Mouse (Mus musculus): ENCODE data around the gene Aldh9a1. TPM values are rescaled to one million over a fixed set of nuclear protein-coding genes. Genes with fewer than 3 reads are reported as not detected.

Gene Aldh9a1
- polyA plus RNA-seq, 1 experiment from 2014 or later, result 29.5 TPM

- H3K4me3 ChIP-seq, result no peak overlapping the region
- peaks cover 11% of the 10 kb centered on the region; the same call in 1 of the 2 replicates for H3K4me1 ChIP-seq
- WGBS, result 53% methylated on average over 6 of the region's 6 CpGs
- H3K9me3 ChIP-seq, result no peaks in the 10 kb centered on the region
- no peak overlapping the region for H3K4me2 ChIP-seq (replicated peaks)
- ATAC-seq (replicated peaks), result no peak
- no peak overlapping the region for H3K9ac ChIP-seq (replicated peaks)
- no peak overlapping the region for H3K27ac ChIP-seq (replicated peaks)
- H3K27me3 ChIP-seq, result no peaks in the 10 kb centered on the region
- H3K36me3 ChIP-seq, result 0 out of 2 replicates have a peak, but pooled peaks cover 5% of the 10 kb centered on the region
Observed at GRCm38 (mm10) chr1:167378019-167378418, 28.2 kb downstream of the Aldh9a1 start.

- 77% methylated on average over 5 of the region's 5 CpGs for WGBS
- H3K27me3 ChIP-seq, result no peaks in the 10 kb centered on the region
- H3K4me1 ChIP-seq, result 0 out of 2 replicates have a peak, but pooled peaks cover 7% of the 10 kb centered on the region
- H3K9me3 ChIP-seq, result no peaks in the 10 kb centered on the region
- no peak overlapping the region for H3K9ac ChIP-seq (replicated peaks)
- no peak overlapping the region for H3K4me2 ChIP-seq (replicated peaks)
- ATAC-seq (replicated peaks), result no peak
- H3K27ac ChIP-seq (replicated peaks), result no peak overlapping the region
- H3K36me3 ChIP-seq, result no peaks in the 10 kb centered on the region
- no peak overlapping the region for H3K4me3 ChIP-seq
Observed at GRCm38 (mm10) chr1:167379751-167380150, 30.0 kb downstream of the Aldh9a1 start.

GRCm38 (mm10) chr1:167380223-167380622, 30.4 kb downstream of the Aldh9a1 start:
- Histone ChIP-seq H3K4me2 (replicated peaks) (no peak overlapping the region), H3K4me1 (0 out of 2 replicates have a peak, but pooled peaks cover 7% of the 10 kb centered on the region), H3K27me3 (no peaks in the 10 kb centered on the region), H3K36me3 (no peaks in the 10 kb centered on the region), H3K27ac (replicated peaks) (no peak overlapping the region), H3K4me3 (no peak overlapping the region), H3K9me3 (no peaks in the 10 kb centered on the region), H3K9ac (replicated peaks) (no peak overlapping the region)
- no peak for ATAC-seq (replicated peaks)
- 81% methylated on average over 2 of the region's 2 CpGs for WGBS

- peak; percentile 75 for ATAC-seq (replicated peaks)
- 86% methylated on average over 8 of the region's 8 CpGs for WGBS
- H3K9me3 ChIP-seq, result no peaks in the 10 kb centered on the region
Observed at GRCm38 (mm10) chr1:167381050-167382015, 31.5 kb downstream of the Aldh9a1 start.

GRCm38 (mm10) chr1:167382316-167382715, 32.5 kb downstream of the Aldh9a1 start:
- H3K4me2 ChIP-seq (replicated peaks), result no peak overlapping the region
- 0 out of 2 replicates have a peak, but pooled peaks cover 7% of the 10 kb centered on the region for H3K4me1 ChIP-seq
- no peaks in the 10 kb centered on the region for H3K36me3 ChIP-seq
- 78% methylated on average over 7 of the region's 7 CpGs for WGBS
- H3K9ac ChIP-seq (replicated peaks), result no peak overlapping the region
- no peaks in the 10 kb centered on the region for H3K9me3 ChIP-seq
- H3K27ac ChIP-seq (replicated peaks), result no peak overlapping the region
- no peaks in the 10 kb centered on the region for H3K27me3 ChIP-seq
- no peak overlapping the region for H3K4me3 ChIP-seq
- ATAC-seq (replicated peaks), result no peak

More at GRCm38 (mm10) chr1:167381050-167382015, 31.5 kb downstream of the Aldh9a1 start:
- no peak overlapping the region for H3K27ac ChIP-seq (replicated peaks)
- no peak overlapping the region for H3K4me3 ChIP-seq
- no peaks in the 10 kb centered on the region for H3K27me3 ChIP-seq
- no peaks in the 10 kb centered on the region for H3K36me3 ChIP-seq
- H3K9ac ChIP-seq (replicated peaks), result no peak overlapping the region
- H3K4me1 ChIP-seq, result 0 out of 2 replicates have a peak, but pooled peaks cover 7% of the 10 kb centered on the region
- H3K4me2 ChIP-seq (replicated peaks), result no peak overlapping the region

- Histone ChIP-seq H3K4me3 (no peak overlapping the region), H3K27me3 (no peaks in the 10 kb centered on the region), H3K27ac (replicated peaks) (no peak overlapping the region), H3K9ac (replicated peaks) (no peak overlapping the region), H3K4me2 (replicated peaks) (no peak overlapping the region), H3K36me3 (no peaks in the 10 kb centered on the region), H3K9me3 (no peaks in the 10 kb centered on the region), H3K4me1 (0 out of 2 replicates have a peak, but pooled peaks cover 4% of the 10 kb centered on the region)
- WGBS, result 73% methylated on average over 5 of the region's 5 CpGs
- no peak for ATAC-seq (replicated peaks)
Observed at GRCm38 (mm10) chr1:167382763-167383162, 33.0 kb downstream of the Aldh9a1 start.

- Histone ChIP-seq H3K9me3 (no peaks in the 10 kb centered on the region), H3K4me3 (no peak overlapping the region), H3K27me3 (no peaks in the 10 kb centered on the region), H3K4me1 (0 out of 2 replicates have a peak, but pooled peaks cover 3% of the 10 kb centered on the region), H3K27ac (replicated peaks) (no peak overlapping the region), H3K9ac (replicated peaks) (no peak overlapping the region), H3K36me3 (no peaks in the 10 kb centered on the region), H3K4me2 (replicated peaks) (no peak overlapping the region)
- WGBS, result 72% methylated on average over 5 of the region's 5 CpGs
- no peak for ATAC-seq (replicated peaks)
Observed at GRCm38 (mm10) chr1:167383178-167383577, 33.4 kb downstream of the Aldh9a1 start.

- no peak for ATAC-seq (replicated peaks)
- Histone ChIP-seq H3K4me3 (no peak overlapping the region), H3K4me2 (replicated peaks) (no peak overlapping the region), H3K27ac (replicated peaks) (no peak overlapping the region), H3K27me3 (no peaks in the 10 kb centered on the region), H3K36me3 (no peaks in the 10 kb centered on the region), H3K9me3 (no peaks in the 10 kb centered on the region), H3K4me1 (0 out of 2 replicates have a peak, but pooled peaks cover 3% of the 10 kb centered on the region), H3K9ac (replicated peaks) (no peak overlapping the region)
- WGBS, result 80% methylated on average over 3 of the region's 3 CpGs
Observed at GRCm38 (mm10) chr1:167384156-167384555, 34.4 kb downstream of the Aldh9a1 start.

GRCm38 (mm10) chr1:167385211-167385610, 35.4 kb downstream of the Aldh9a1 start:
- no peak for ATAC-seq (replicated peaks)
- Histone ChIP-seq H3K4me1 (0 out of 2 replicates have a peak, but pooled peaks cover 3% of the 10 kb centered on the region), H3K9ac (replicated peaks) (no peak overlapping the region), H3K27ac (replicated peaks) (no peak overlapping the region), H3K4me2 (replicated peaks) (no peak overlapping the region), H3K9me3 (no peaks in the 10 kb centered on the region), H3K27me3 (no peaks in the 10 kb centered on the region), H3K36me3 (no peaks in the 10 kb centered on the region), H3K4me3 (no peak overlapping the region)
- 95% methylated on average over 2 of the region's 2 CpGs for WGBS

- 66% methylated on average over 5 of the region's 5 CpGs for WGBS
- no peak overlapping the region for H3K9ac ChIP-seq (replicated peaks)
- no peak overlapping the region for H3K4me2 ChIP-seq (replicated peaks)
- no peak overlapping the region for H3K4me3 ChIP-seq
- no peaks in the 10 kb centered on the region for H3K27me3 ChIP-seq
- H3K4me1 ChIP-seq, result 0 out of 2 replicates have a peak, but pooled peaks cover 3% of the 10 kb centered on the region
- H3K27ac ChIP-seq (replicated peaks), result no peak overlapping the region
- H3K9me3 ChIP-seq, result no peaks in the 10 kb centered on the region
- ATAC-seq (replicated peaks), result no peak
- H3K36me3 ChIP-seq, result no peaks in the 10 kb centered on the region
Observed at GRCm38 (mm10) chr1:167385636-167386035, 35.8 kb downstream of the Aldh9a1 start.

GRCm38 (mm10) chr1:167386466-167386865, 36.7 kb downstream of the Aldh9a1 start:
- H3K4me2 ChIP-seq (replicated peaks), result no peak overlapping the region
- WGBS, result 42% methylated on average over 1 of the region's 2 CpGs
- no peaks in the 10 kb centered on the region for H3K27me3 ChIP-seq
- H3K9ac ChIP-seq (replicated peaks), result no peak overlapping the region
- H3K4me3 ChIP-seq, result no peak overlapping the region
- ATAC-seq (replicated peaks), result no peak
- H3K36me3 ChIP-seq, result no peaks in the 10 kb centered on the region
- H3K9me3 ChIP-seq, result no peaks in the 10 kb centered on the region
- no peak overlapping the region for H3K27ac ChIP-seq (replicated peaks)
- 0 out of 2 replicates have a peak, but pooled peaks cover 3% of the 10 kb centered on the region for H3K4me1 ChIP-seq

GRCm38 (mm10) chr1:167387310-167387709, 37.5 kb downstream of the Aldh9a1 start:
- no peak overlapping the region for H3K4me3 ChIP-seq
- WGBS, result 89% methylated on average over 2 of the region's 2 CpGs
- no peak for ATAC-seq (replicated peaks)
- no peak overlapping the region for H3K9ac ChIP-seq (replicated peaks)
- peaks cover 4% of the 10 kb centered on the region; the same call in 1 of the 2 replicates for H3K4me1 ChIP-seq
- no peaks in the 10 kb centered on the region for H3K36me3 ChIP-seq
- H3K4me2 ChIP-seq (replicated peaks), result no peak overlapping the region
- H3K27me3 ChIP-seq, result no peaks in the 10 kb centered on the region
- no peaks in the 10 kb centered on the region for H3K9me3 ChIP-seq
- H3K27ac ChIP-seq (replicated peaks), result no peak overlapping the region

Measured in forebrain, embryonic 15.5 days (tissue).